Mouse (Mus musculus) embryo, embryonic 10 days (tissue): ENCODE measurements around the gene Tnf.
A peak's percentile ranks its signal among the peaks of the same experiment; 100 is the strongest.

ENCODE experiments used
- DNase-seq: peaks from one replicate; pipeline ENCODE4 v3.0.0-alpha.2; 2015; ENCODE audit warnings: low spot score

The Tnf gene

DNA sequence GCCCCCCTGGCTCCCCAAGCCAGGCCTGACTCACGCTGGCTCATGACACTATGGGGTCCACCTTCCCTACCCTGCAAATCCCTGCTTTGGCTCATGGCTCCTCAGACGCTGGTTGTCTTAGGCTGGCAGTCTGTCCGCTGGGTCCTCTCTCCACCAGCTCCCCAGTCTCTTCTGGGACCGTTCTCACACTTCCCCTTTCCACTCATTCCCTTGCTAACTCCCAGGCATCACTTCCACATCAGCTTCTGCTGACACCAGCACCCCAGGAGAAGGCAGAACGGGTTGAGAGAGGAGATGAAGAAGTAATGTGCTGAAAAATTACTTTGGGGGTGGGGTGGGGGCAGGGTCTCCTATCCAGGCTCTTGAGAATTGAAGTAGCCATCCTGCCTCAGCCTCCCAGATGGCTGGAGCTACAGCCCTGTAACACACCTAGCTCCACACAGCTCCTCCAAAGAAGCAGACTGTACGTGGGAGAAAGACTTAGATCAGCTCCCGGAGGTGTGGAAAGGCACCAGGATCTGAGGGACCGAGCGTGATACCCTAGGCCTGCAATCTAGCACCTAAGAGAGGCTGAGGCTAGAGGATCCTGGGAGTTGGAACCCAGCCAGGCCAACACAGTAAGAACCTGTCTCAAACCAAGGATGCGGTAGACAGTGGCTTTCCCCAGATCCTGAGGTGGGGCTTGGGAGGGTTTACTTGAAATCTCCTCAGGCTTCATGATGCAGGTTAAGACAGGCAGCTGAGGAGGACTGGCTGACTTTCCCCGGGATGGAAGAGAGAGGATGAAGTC is 29.2 kb downstream of the Tnf start:
- DNase-seq: no peak

DNA sequence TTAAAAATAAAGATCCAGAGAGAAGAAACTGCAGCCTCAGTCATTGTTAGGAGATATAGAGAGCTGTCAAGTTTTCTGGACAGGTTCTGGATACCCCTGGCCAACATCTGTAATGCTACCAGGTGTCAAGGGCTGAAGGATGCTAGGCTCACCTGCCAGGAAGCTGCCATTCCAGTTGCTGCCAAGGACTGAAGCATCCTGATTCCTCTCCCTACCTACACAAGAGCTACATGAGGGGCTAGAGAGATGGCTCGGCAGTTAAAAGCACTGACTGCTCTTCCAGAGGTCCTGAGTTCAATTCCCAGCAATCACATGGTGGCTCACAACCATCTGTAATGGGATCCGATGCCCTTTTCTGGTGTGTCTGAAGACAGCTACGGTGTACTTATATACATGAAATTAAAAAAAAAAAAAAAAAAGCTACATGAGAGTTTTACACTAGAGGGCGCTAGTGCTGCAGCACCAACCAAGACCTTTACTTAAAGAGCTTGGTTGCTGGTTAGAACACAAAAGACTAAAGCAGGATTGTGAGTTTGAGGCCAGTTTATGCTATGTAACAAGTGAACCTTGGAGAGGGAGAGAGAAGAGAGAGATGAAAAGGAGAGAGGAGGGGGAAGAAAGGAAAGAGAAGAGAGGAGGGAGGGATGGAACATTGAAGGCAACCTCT is 33.1 kb downstream of the Tnf start:
- peak; percentile 79 for DNase-seq

DNA sequence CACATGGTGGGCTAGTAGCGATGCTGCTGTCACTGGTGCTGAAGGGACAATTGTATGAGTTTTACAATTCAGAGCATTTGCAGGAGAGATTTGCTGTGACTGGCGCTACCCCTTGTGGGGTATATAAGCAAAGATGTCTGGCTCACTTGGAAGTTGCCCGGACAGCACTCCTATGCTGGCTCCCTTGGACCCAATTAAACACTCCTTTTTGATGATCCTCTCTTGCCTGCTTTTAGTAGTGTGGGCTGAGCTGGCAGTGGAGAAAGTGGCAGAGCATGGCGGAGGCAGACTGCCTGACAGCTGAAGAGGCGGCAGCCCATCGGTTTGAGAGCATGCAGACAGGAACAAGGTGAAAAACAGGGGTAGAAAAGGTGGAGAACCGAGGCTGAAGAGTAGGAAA is 34.0 kb downstream of the Tnf start:
- no peak for DNase-seq

DNA sequence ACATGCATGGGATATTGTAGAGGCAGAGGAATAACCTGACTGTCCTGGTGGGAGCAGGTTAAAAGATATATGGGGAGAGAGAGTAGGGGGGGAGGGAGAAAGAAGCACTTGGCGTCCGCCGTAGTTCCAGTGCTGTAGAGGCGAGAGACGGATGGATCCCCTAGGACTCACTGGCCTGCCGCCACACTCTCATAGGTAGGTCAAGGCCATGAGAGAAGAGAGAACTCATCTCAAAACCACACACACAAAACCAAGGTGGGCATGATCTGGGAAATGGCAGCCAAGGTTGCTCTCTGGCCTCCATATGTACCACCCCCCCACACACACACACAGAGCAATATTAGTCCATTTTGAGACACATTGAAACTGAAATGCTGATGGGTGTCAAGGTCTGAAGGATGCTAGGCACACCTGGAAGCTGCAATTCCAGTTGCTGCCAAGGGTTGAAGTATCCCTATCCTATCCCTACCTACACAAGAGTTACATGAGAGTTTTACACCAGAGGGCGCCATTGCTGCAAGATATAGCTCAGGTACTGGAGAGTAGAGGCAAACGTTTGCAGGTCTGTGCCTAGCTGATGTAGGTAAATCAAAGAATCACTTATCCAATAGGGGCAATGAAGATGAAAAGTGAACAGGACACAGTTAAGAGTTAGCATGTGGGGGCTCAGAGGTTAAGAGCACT is 35.3 kb downstream of the Tnf start:
- DNase-seq: peak; percentile 87

DNA sequence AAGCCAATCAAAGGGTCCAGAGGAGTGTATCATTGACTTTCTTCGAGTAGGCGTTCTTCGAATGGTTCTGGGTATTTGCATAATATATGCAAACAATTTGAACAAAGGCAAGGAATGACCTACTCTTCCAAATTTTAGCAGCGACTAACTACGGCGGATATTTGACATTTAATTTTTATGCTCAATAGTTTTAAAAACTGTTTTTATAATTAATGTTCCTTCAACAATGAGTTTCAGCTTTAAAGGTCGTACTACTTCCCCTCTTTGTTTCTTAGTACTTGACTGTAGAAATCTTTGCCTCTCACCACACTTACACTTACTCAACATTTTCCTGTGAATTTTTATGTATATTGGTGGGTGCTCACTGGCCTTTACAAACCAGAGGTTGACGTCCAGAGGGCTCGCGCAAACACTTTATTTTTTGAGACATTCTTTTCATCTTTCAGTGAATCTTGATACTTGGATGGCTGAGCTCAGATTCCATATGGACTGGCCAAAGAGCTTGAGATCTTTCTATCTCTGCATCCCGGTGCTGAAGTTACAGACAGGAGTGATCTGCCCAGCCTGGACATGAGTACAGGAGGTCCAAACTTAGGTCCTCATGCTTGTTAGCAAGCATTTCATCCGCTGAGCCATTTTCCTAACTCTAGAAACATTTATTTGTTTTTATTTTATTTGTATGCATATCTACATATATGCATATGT is 36.2 kb downstream of the Tnf start:
- DNase-seq: no peak

GRCm38 (mm10) chr17:35164568-35165450 is 37.0 kb downstream of the Tnf start, which contains the start of gene Prrc2a:
Prrc2a (minus strand) TSS chr17:35164897.
- peak; percentile 100 for DNase-seq

- DNase-seq: no peak
These were observed 37.6 kb downstream of the Tnf start for GRCm38 (mm10) chr17:35164218-35164567.

DNA sequence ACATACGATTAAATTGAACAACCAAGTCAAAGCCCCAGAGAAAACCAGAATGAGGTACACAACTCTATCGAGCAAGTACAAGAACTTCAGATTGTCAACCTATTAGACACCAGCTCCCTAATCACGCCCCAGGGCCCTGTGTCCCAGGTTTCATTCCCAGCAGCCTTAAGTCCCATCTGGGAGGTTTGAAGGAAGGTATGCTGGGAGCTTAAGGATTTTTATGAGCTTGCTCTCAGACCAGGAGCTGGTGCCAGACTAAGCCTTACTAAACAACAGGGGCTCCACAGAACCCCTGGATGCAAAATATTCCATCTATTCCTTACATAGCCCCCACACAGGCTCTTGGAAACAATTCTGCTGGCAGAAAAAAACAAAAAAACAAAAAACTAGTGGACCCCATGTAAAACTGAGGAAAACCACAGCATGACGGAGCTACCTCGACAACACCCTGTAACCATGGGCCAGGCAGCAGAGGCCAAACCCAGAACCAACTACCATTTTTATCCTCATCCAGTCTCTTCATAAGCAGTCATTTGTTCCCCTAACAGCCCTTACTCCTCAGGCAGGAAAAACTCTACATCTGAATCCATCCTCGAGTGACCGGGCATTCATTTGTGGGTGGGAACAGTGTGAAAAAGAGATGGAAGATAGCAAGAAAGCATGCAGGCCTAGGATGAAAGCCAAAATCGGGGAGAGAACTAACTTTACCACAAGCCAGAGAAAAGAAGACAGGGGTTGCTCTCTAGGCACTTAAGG is 38.3 kb downstream of the Tnf start:
- DNase-seq: no peak

- no peak for DNase-seq
These were observed 39.1 kb downstream of the Tnf start for GRCm38 (mm10) chr17:35162730-35163129.

GRCm38 (mm10) chr17:35162121-35162520 is 39.7 kb downstream of the Tnf start:
- no peak for DNase-seq

DNA sequence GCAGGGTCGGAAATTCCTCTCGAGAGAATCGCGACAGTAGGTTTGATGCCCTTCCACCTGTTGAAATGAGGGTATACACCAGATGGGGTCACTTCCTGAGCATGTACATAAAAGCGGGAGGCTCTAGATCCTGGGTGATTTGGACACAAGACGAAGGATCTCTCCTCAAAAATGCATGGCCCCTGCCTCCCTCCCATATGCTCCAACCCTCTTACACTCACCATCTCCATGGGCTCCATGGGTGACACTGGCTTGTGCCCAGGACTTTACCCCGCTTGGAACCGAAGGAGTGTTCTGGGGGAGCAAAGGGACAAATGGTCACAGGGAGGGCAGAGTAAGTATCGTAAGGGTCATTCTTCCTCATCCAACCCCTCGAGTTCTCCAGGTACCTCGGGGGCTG is 40.4 kb downstream of the Tnf start:
- no peak for DNase-seq

DNA sequence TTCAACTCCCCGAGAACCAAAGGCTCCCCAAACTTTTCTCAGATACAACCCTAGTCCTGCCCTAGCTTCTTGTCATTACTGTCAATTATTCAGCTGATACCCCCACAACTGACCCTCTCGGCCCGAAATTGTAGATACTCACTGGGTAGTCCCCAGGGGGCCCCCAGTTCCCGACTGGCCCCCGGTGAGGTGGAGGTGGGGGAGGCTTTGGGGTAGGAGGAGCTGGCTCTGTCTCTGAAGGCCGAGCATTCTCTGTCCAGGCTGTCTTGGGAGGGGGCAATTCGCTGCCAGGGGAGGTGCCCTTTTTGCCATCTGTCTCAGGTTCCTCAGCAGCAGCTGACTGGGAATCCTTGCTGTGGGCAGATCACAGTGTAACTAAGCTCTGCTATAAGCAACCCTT is 42.2 kb downstream of the Tnf start:
- DNase-seq: no peak

- DNase-seq: no peak
These were observed 42.8 kb downstream of the Tnf start for GRCm38 (mm10) chr17:35158850-35159593.

DNA sequence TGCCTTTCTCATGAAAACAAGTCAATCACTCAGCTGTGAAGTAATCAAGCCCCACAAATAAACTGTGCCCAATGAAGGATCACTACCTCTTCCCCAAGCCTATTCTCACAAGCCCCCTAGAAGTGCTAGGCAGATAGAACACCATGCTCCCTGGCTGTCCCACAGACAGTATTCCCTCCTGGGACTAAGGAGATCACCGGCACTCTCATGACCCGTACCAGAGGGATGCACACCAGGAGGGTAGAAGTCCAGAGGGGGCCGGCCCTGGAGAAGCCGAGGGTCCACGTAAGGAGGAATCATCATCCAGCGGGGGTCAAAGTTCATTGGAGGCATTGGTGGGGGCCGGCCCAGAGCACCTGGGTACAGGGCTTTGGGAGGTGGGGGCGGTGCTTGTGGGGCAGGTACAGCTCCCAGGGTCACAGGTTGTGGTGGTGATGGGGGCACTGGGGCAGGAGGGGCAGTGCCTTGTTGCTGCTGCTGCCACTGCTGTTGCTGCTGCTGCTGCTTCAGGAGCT is 44.1 kb downstream of the Tnf start:
- DNase-seq: no peak

GRCm38 (mm10) chr17:35157254-35157653 is 44.6 kb downstream of the Tnf start:
- DNase-seq: no peak

- no peak for DNase-seq
These were observed 45.2 kb downstream of the Tnf start for GRCm38 (mm10) chr17:35156461-35157200.

GRCm38 (mm10) chr17:35155451-35155850 is 46.4 kb downstream of the Tnf start:
- no peak for DNase-seq

DNA sequence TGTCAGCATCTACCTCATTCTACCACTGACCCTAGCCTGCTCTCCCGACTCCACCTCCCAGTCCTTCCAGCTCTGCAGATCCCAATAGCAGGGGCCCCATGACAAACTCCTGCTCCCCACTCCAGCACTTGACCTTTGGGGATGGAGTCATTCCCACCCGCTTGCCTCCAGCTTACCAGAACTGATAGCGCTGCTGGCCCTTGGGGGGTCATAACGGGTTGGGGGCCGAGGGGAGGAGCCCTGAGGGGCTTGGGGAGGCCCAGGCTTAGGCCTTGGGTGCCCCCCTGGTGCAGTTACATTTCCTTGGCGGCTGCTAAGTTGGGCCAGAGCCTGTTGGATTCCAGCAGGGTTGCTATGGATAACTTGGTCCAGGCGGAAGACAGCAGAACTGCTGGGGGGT is 47.2 kb downstream of the Tnf start:
- DNase-seq: no peak

GRCm38 (mm10) chr17:35153931-35154330 is 47.9 kb downstream of the Tnf start:
- DNase-seq: no peak
